Mouse (Mus musculus) frontal cortex, postnatal 25 days (tissue): ENCODE data around the gene Ctbp2.
A peak's percentile ranks its signal among the peaks of the same experiment; 100 is the strongest.

Experiments
- DNase-seq, 2 experiments: peaks; one replicate each; pipeline ENCODE4 v3.0.0; 2022; ENCODE audit warnings: low spot score in 2 of 2

The Ctbp2 gene

DNA sequence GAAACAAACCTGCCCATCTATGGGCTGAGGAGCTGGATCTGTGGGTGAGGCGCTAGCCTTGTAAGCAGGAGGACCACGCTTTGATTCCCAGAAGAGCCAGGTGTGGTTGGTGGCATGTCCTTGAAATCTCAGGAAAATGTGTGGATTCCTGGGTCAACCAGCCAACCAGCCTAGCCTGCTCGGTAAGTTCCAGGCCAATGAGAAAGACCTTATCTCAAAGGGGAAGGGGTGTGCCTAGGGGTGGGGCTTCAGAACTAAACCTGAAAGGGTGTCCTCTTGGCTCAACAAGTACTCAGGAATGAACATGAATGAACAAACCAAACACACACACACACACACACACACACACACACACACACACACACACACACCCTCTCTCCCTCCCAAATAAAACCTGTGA lies 82.4 kb downstream of the Ctbp2 start:
- no peak for DNase-seq

DNA sequence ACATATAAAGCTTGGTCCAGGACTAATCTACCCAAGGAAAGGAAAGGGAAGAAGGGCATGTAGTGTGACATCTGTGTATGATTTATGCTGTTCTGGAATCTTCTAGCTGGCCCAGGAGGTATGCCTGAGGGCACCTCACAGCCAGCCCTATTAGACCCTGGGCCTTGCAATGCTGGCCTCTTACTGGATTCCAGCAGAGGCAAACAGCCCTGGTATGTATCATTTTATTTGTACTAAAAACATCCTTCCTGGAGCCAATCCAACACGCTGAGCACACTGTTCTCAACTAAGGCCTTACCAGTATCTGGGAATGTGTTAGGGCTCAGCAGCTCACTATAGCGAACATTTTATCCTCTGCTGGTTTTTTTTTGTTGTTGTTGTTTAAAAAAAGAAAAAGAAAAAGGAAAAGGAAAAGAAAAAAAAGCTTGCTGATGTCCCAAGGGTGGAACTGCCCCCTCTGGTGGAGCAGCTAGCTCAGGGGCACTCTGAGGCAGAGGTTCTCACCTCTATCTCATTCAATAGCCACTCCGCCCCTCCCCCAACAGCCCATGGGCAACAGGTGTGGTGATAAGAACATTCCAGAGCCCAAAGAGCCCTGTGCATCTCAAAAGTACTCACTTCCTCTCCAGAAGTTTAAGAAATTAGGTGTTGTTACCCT lies 83.3 kb downstream of the Ctbp2 start:
- DNase-seq: no peak

DNA sequence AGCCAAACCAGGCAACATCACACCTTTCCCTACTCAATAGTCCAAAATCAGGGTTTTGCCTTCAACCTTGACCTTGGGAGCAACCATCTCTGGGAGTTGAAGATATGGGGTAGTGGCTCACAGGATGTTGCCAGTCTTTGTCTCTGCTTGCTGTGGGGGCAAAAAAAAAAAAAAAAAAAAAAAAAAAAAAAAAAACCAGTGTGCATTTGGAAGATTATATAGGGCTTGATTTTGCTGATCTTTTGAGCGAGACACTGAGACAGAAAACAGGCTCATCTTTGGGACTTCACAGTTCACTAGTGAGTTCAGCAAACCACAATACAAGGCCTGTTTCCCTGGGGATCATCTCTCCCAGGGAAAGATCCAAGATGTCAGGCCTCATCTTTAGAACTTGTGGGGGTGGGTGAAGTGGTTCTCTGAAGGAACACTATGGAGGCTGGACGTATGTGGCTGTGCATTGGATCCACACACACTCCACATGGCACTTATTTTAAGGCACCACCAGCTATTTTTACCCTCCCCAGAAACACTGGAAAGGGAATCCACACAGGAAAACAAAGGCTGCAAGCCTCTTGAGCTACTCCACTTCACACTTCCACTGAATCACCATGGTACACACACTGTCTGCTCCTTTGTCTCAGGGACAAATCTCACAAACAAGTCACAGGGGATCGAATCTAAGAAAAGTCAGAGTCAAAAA lies 84.4 kb downstream of the Ctbp2 start:
- DNase-seq: no peak

DNA sequence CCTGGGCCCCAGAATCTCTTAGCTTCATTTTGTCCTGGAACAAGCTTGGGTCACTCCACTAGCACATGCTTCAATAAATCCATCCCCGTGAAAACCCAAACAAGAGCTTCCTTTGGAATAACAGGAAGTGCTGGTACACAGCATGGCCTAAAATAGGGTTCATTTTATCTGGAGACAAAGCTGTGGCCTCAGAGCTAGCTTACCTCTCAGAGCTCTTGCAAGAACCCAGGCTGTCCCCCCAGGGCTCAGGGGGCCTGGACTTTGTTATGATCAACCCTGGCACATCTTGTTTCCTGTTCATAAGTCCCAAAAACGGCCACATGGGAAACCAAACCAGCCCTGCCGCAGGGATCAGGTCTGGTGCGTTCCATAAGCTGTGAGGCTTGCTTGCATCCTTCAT lies 86.5 kb downstream of the Ctbp2 start:
- no peak for DNase-seq

DNA sequence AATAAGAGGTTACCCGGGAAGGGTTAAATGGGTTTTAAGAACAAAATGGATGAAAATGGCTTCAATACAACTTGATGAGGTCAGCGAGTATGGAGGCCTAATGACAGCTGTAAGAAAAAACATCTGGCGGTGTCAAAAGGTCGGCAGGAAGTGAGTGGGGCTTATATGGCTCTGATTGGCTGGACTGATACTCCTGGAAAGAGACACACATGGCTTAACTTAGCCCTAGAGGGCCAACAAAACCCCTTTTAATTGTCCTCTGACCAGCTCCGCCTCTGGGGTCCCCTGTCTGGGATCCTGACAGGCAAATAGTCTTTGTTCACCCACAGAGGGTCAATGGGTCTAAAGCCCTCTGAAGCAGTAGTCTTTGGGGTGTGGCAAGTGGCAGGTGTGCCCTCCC lies 86.9 kb downstream of the Ctbp2 start:
- DNase-seq: no peak

DNA sequence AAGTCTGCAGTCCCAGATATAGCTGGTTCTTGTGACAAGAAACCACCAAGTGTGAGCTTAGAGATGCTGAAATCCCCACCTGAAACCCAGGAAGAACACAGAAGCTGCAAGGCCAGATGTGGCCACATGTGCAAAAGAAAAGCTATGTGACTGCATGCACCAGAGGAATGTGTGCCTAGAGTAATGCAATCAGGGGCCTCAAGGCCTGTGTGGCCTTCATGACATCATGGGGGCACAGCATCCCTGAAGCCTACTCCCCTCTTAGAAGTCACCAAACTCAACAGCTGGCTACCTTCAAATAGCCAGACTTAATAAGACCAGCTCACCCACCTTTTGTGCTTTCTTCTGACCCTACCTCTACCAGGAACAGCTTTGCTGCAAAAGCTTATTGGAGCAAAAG lies 88.3 kb downstream of the Ctbp2 start:
- DNase-seq: no peak

DNA sequence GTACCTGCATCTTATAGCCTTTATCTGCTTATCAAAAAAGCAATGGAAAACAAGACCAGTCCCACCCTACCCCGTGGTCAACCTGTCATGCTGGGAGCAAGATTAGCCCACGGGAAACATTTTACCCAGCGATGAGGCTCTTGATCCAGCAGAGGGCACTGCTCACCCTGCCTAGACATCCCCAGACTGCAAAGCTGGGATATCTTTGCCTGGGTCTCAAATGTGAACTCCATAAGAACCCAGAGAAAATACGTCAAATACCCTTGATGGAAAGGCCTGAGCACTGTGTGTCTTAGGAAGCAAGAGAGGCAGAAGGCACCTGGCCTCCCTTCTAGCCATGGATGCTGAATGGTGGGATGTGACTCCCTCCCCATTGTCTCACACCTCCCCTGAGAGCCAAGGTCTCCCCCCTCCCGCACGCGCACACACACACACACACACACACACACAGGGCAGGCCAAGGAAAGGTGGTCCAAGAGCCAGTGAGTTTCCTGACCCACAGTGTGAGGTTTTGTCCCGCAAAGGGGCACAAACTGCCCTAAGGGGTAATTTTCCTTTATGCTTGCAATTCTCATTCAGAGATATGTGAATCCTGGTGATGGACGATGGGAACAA lies 91.5 kb downstream of the Ctbp2 start:
- DNase-seq: peak; percentile 43 to 47

DNA sequence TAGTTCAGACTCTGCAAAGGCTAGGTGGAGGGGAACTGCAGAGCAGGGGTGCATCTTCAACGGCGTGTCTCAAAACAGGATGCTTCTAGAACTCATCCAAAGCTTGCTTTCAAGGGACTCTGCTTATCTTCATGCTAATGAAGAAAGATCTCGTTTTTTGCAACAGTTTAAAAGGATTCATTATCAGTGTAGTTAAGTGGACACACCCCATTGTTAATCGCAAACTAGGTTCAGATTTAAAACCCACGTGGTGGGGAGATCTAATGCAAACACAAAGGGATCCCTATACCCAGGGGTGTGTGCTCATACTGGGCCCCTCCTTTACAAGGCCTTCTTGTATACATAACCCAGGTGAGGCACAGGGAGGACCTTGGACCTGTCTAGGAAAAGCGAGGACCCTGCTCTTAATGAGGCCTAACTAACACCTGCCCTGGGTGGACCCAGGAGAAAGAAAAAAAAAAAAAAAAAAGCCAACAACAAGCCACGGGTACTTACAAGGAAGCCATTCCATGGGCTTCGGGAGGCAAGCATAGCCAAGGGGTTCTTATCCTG lies 94.6 kb downstream of the Ctbp2 start:
- DNase-seq: no peak

DNA sequence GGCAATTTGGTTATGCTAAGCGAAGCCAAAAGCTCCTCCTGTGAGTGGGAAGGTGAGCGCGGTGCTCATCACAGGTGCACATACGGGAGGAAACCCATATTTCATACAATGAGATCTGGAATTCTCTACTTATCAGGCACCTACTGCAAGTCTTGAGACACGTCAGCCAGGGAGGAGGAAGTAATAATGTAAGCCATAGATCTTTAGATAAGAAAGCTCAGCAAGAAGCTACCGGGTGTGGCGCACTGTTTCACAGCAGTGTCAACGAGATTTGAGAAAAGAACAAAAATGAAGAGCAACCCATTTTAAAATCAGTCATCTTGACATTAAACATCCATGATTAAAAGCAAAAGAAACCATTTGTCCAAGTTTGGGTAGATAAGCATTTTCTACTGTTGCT lies 95.2 kb downstream of the Ctbp2 start:
- DNase-seq: no peak

DNA sequence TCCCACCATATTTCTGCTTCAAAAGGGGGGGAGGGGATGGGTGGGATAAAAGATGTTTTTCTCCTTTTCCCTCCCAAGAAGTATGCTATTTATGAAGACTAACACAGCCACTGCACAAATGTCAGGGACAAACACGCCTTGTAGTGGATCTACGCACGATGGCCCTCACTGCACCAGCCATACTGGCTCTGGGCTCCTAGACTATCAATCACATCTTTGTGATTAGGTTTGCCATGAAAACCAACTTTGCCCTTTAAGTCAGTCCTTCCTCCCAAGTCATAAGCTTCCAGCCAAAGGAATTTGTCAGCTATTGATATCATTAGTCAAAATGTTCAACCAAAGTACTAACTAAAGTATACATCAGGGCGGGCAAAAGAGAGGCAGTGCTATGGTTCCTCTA lies 96.2 kb downstream of the Ctbp2 start:
- no peak for DNase-seq

DNA sequence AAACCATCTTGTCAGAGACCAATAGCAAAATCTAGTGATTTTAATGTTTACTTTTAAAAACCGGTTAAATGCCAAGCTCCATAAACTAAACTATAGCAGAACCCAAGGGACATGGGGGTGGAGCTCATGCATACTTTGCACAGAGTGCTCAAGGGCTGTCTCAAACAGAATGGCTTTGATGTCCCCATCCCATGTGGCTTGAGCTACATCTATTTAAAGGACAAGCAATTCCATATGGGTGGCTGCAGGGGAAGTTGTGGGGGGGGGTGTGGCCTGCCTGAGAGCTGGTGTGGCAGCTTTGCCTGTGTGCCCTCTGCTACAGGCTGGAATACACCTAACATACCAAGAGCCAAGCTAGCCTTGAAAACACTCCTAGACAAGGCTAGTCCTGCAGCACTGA lies 99.5 kb downstream of the Ctbp2 start:
- DNase-seq: no peak

DNA sequence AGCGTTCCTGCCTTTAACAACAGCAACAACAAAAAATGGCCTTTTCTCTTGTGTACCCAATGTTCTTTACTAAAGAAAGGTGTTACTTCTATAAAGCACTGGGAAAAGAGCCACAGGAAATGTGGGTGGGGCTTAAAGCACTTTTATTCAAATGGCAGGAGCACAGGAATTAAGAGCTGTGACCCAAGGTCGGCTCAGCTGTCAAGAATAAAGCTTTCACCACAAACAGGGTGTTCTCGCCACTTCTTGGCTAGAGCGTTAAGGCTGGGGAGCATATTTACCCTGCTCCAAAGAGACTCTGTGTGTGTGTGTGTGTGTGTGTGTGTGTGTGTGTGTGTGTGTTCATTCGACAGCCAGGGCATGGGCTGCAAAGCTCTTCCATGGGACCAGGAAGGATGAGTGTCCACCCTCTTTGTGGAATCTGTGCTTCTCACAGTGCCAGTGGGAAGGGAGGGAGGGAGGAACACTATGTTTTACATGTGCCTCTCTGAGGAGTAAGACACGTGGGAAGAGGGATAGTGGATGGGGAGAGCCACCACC lies 104.6 kb downstream of the Ctbp2 start:
- DNase-seq: no peak

DNA sequence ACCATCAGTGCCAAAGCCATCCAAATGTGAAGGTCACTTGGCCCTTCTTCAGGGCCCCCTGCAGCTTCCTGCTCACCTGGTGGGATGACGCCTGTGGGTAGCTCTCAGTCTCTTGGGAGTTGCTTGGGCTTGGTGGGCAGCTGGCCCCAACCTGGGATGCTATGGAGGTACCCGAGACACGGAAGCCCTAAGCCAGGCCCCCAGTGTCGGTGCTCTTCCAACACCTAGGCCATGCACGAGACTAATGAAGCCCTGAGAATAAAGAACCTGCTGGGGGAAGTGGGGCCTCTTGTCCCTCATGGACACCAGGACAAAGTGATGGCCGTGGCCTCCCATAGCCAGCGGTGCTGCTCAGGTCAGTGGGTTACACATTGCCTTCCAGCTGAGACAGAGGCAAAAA lies 105.2 kb downstream of the Ctbp2 start:
- DNase-seq: no peak

DNA sequence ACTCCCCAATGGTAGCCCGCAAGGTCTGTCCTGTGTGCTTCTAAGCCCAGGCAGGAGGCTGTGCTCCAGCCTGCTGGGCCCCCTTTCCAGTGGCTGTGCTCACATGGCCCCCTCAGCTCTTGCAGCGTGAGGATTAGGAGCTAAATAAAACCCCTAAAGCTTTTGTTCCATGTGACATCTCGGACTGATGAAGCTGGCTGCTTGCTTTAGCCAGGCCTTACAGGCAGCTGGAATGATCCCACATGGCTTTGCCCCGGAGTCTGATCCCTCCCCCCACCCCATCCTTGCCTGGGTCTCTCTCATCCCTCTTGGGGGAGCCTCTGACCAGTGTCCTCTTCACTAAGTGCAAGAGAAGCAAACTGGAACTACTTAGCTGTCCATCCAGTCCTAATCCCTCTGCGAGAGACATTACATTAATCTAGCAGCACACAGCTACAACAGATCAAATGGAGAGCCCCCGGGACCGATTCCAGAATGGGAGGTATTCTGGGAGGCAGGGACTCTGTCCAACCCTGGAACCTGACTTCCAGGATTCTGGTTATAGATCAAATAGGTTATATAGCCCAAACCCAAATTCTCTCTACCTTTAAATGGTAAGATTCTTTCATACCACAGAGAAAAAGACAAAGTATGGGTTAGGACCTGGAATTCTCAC lies 108.6 kb downstream of the Ctbp2 start:
- DNase-seq: no peak

DNA sequence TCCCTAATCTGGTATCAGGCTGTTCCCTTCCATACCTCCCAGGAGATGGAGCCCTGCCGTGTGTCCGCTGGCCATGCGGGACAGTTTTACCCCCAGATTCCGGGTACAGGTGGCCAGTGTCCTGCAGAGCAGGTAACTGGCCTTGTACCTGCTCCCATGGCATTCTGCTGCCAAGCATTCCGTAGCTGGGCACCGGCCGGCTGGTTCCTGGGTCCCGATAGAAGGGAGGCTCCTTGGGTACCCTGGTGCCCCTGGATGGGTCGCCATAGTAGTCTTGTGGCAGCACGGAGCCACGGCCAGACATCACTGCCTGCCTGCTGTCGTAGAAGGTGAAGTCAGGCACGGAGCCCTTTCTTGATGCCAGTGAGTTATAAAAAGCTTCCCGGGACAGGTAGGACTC lies 109.5 kb downstream of the Ctbp2 start:
- DNase-seq: no peak

DNA sequence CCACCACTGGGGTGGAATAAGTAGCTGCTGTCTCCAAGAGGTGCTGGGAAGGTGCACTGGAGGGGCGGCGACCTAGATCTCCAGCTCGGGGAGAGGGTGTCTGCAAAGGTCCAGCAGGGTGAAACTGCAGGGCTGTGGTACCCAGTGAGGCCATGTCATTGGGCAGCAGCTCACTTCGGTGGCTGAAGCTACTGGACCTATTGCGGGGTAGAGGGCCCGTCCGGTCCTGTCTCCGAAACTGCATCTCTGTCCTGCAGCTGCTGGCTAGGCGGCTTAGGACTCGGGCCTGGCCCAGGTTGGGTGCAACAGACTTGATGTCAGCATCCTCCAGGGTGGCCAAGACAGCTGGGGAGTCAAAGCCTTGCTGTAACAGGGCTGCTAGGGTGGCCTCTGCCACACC lies 110.2 kb downstream of the Ctbp2 start:
- DNase-seq: no peak

DNA sequence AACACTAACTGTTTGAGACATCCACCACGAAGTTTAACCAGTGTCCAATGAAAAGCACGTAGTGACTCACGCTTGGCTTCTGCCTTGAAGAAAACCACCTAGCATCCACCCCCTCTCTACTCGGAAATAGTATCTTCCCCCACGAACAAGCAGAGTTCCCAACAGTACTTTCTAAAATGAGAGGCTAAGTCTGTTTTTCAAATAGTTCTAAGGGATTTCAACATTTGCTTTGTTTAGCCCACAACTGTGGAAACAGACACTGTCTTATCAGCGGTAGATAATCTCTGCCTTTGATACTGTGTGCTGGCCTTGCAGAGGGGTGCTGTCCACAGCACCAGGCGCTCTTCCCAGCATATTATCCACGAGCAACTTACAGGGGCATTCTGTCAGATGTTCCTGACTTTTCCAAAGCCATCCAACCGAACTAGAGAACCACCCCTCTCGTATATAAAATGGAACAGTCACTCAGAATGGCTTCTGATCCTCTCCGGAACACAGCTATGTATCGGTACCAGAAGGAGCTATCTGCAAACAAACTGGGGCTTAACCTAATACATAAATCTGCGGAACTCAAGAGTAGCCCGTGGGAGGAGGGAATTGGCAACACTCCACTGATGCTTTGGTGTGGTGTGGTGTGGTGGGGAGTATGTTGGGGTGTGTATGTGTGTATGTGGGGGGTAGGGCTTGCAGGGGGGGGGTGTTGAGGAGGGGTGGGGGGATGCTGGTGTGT lies 111.4 kb downstream of the Ctbp2 start:
- DNase-seq: no peak

DNA sequence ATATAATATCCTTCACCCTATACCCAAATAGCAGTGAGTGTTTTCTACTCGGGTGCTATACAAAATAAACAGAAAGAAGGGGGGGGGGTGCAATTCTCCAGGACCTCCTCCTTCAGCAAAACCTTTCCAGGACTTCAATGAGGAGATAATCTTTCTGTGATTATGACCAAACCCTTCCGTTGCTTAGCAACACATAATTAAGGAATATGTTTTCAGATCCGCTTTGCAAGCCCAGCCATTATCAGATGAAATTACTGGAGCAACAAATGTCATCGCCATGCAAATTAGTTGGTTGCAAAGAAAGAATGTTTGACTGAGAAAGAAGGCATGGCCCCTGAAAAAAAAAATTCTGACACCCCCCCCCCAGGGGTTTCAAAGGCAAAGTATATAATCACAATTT lies 112.5 kb downstream of the Ctbp2 start:
- DNase-seq: no peak

DNA sequence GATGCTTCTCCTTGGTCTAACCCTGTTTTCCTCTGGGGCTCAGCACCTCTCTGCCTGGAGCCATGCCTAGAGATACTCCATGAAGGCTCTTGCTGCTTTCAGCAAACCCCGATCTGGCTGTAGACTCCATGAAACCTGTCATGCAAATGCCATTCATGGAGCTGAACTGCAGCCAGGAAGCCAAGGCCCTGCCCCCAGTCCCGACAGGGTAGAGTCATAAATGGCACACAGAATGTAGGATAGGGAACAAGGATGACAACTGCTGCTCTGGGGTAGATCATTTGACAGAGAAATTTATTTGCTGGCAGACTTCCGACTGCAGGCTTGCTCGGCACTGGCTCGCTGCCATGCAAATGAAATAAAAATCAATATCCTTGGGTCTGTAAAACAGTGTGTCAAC lies 113.0 kb downstream of the Ctbp2 start:
- no peak for DNase-seq

DNA sequence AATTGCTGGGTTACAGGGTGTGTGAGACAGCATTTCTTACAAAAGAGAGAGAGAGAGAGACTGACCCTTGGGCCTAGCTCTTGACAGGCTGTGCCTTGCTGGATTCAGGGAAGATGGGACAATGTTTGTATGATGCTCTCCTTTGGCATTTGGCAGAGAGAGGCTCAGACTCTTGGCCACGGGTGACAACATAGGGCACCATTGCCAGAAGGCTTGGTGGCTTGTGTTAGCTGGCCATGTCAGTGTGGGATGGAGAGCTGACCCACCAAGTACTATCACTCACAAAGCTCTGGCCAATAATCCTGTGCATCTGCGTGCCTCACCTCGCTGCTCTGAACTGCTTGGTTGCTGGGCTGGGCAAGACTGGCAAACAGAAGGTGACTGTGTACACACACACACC lies 113.7 kb downstream of the Ctbp2 start:
- no peak for DNase-seq

DNA sequence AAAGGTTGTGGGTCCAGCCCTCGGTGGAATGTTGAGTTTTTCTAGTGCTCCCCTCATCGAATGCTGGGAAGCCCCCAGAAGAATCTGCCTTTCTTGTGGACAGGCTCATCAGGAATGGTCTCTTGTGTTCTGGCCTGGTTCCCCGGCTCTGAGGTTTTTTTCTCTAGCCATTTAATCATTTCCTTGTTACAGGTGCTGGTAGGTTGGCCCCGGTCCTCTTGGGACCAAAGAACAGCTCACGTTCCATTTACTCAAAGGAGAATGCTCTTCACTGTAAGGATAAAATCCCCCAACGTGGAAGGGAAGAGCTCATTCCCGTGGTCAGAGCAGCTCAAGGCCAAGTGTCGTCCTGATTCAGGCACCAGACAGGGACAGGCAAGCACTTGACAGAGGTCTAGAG lies 114.5 kb downstream of the Ctbp2 start:
- DNase-seq: no peak

DNA sequence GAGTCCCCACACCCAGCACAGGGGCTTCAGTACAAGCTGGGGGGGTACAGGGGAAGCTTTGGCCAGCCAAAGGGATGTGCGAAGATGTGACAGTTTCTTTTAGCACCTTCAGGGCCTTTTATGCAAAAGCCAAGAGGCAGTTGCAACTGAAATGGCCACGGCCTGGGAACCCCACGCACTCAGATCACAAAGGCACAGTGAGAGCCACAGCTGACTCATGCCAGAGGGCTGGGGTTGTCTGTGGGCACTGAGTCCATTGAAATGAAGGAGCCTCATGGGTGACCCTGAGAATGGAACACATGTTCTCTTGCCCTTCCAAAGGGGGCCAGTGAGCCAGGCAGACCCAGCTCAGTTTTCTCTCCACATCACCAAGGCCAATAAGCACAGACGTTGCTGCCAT lies 115.5 kb downstream of the Ctbp2 start:
- DNase-seq: no peak
